Mouse (Mus musculus): ENCODE measurements at regions not wholly inside any gene's neighbourhood (a gene's known extent, or its start where the extent isn't known, plus 50 kb on each side); places are given as distances from the start of the nearest gene placed in this dataset.

- H3K27me3 ChIP-seq (replicated peaks; ENCODE audit: control insufficient read depth, insufficient read depth, low read length), result no peaks in the 10 kb centered on the region
- H3K9ac ChIP-seq (replicated peaks; ENCODE audit: low read depth, low read length), result no peak overlapping the region
- no peaks in the 10 kb centered on the region for H3K36me3 ChIP-seq (ENCODE audit: control insufficient read depth, insufficient read depth)
- no peak overlapping the region for H3K27ac ChIP-seq (ENCODE audit: low read length)
- no peaks in the 10 kb centered on the region for H3K9me3 ChIP-seq (ENCODE audit: control insufficient read depth, low read length)
- no peaks in the 10 kb centered on the region for H3K4me1 ChIP-seq (replicated peaks; ENCODE audit: control insufficient read depth, insufficient read depth, low read length)
- WGBS, result 97% methylated on average over 2 of the region's 2 CpGs
- no peak overlapping the region for H3K4me3 ChIP-seq (replicated peaks; ENCODE audit: low read length)
- no peak for ATAC-seq
- H3K4me2 ChIP-seq (ENCODE audit: low read length), result no peak overlapping the region
Measured at GRCm38 (mm10) chr19:49374295-49374694, 1168.5 kb downstream of the Sorcs3 start.

GRCm38 (mm10) chr19:49374926-49375325 lies 1169.1 kb downstream of the Sorcs3 start:
- ATAC-seq, result no peak
- 75% methylated on average over 3 of the region's 3 CpGs for WGBS
- H3K9me3 ChIP-seq (ENCODE audit: control insufficient read depth, low read length), result no peaks in the 10 kb centered on the region
- H3K36me3 ChIP-seq (ENCODE audit: control insufficient read depth, insufficient read depth), result no peaks in the 10 kb centered on the region
- no peak overlapping the region for H3K9ac ChIP-seq (replicated peaks; ENCODE audit: low read depth, low read length)
- no peak overlapping the region for H3K4me3 ChIP-seq (replicated peaks; ENCODE audit: low read length)
- no peak overlapping the region for H3K4me2 ChIP-seq (ENCODE audit: low read length)
- H3K27me3 ChIP-seq (replicated peaks; ENCODE audit: control insufficient read depth, insufficient read depth, low read length), result no peaks in the 10 kb centered on the region
- no peaks in the 10 kb centered on the region for H3K4me1 ChIP-seq (replicated peaks; ENCODE audit: control insufficient read depth, insufficient read depth, low read length)
- no peak overlapping the region for H3K27ac ChIP-seq (ENCODE audit: low read length)

GRCm38 (mm10) chr19:49375754-49376619 lies 1170.2 kb downstream of the Sorcs3 start:
- 80% methylated on average over 1 of the region's 1 CpGs for WGBS
- Histone ChIP-seq H3K4me2 (ENCODE audit: low read length) (no peak overlapping the region), H3K27me3 (replicated peaks; ENCODE audit: control insufficient read depth, insufficient read depth, low read length) (no peaks in the 10 kb centered on the region), H3K36me3 (ENCODE audit: control insufficient read depth, insufficient read depth) (no peaks in the 10 kb centered on the region), H3K4me3 (replicated peaks; ENCODE audit: low read length) (no peak overlapping the region), H3K9me3 (ENCODE audit: control insufficient read depth, low read length) (no peaks in the 10 kb centered on the region), H3K9ac (replicated peaks; ENCODE audit: low read depth, low read length) (no peak overlapping the region), H3K4me1 (replicated peaks; ENCODE audit: control insufficient read depth, insufficient read depth, low read length) (no peaks in the 10 kb centered on the region), H3K27ac (ENCODE audit: low read length) (no peak overlapping the region)
- no peak for ATAC-seq

GRCm38 (mm10) chr19:49379646-49380045 lies 1173.8 kb downstream of the Sorcs3 start:
- Histone ChIP-seq H3K27me3 (replicated peaks; ENCODE audit: control insufficient read depth, insufficient read depth, low read length) (no peaks in the 10 kb centered on the region), H3K4me3 (replicated peaks; ENCODE audit: low read length) (no peak overlapping the region), H3K9me3 (ENCODE audit: control insufficient read depth, low read length) (no peaks in the 10 kb centered on the region), H3K4me2 (ENCODE audit: low read length) (no peak overlapping the region), H3K4me1 (replicated peaks; ENCODE audit: control insufficient read depth, insufficient read depth, low read length) (no peaks in the 10 kb centered on the region), H3K9ac (replicated peaks; ENCODE audit: low read depth, low read length) (no peak overlapping the region), H3K36me3 (ENCODE audit: control insufficient read depth, insufficient read depth) (no peaks in the 10 kb centered on the region), H3K27ac (ENCODE audit: low read length) (no peak overlapping the region)
- WGBS, result 50% methylated on average over 3 of the region's 3 CpGs
- ATAC-seq, result no peak

GRCm38 (mm10) chr19:49396257-49396656 lies 1190.4 kb downstream of the Sorcs3 start:
- Histone ChIP-seq H3K36me3 (ENCODE audit: control insufficient read depth, insufficient read depth) (no peaks in the 10 kb centered on the region), H3K9me3 (ENCODE audit: control insufficient read depth, low read length) (no peaks in the 10 kb centered on the region), H3K4me1 (replicated peaks; ENCODE audit: control insufficient read depth, insufficient read depth, low read length) (no peaks in the 10 kb centered on the region), H3K9ac (replicated peaks; ENCODE audit: low read depth, low read length) (no peak overlapping the region), H3K27ac (ENCODE audit: low read length) (no peak overlapping the region), H3K4me3 (replicated peaks; ENCODE audit: low read length) (no peak overlapping the region), H3K4me2 (ENCODE audit: low read length) (no peak overlapping the region), H3K27me3 (replicated peaks; ENCODE audit: control insufficient read depth, insufficient read depth, low read length) (no peaks in the 10 kb centered on the region)
- WGBS, result 55% methylated on average over 2 of the region's 2 CpGs
- peak; percentile 65 for ATAC-seq

GRCm38 (mm10) chr19:49415326-49415725 lies 1209.5 kb downstream of the Sorcs3 start:
- H3K4me3 ChIP-seq (replicated peaks; ENCODE audit: low read length), result no peak overlapping the region
- no peak for ATAC-seq
- no peak overlapping the region for H3K4me2 ChIP-seq (ENCODE audit: low read length)
- H3K27me3 ChIP-seq (replicated peaks; ENCODE audit: control insufficient read depth, insufficient read depth, low read length), result no peaks in the 10 kb centered on the region
- H3K9ac ChIP-seq (replicated peaks; ENCODE audit: low read depth, low read length), result no peak overlapping the region
- no peaks in the 10 kb centered on the region for H3K36me3 ChIP-seq (ENCODE audit: control insufficient read depth, insufficient read depth)
- H3K4me1 ChIP-seq (replicated peaks; ENCODE audit: control insufficient read depth, insufficient read depth, low read length), result no peaks in the 10 kb centered on the region
- no peaks in the 10 kb centered on the region for H3K9me3 ChIP-seq (ENCODE audit: control insufficient read depth, low read length)
- 57% methylated on average over 2 of the region's 2 CpGs for WGBS
- no peak overlapping the region for H3K27ac ChIP-seq (ENCODE audit: low read length)

GRCm38 (mm10) chr19:49423059-49423900 lies 1217.5 kb downstream of the Sorcs3 start:
- peak; percentile 71 for ATAC-seq

More at GRCm38 (mm10) chr19:49423059-49423900, 1217.5 kb downstream of the Sorcs3 start:
- H3K27ac ChIP-seq (ENCODE audit: low read length), result no peak overlapping the region
- H3K4me3 ChIP-seq (replicated peaks; ENCODE audit: low read length), result no peak overlapping the region
- peaks cover 5% of the 10 kb centered on the region; the same call in 1 of the 2 replicates for H3K4me1 ChIP-seq (replicated peaks; ENCODE audit: control insufficient read depth, insufficient read depth, low read length)
- H3K4me2 ChIP-seq (ENCODE audit: low read length), result no peak overlapping the region
- H3K9ac ChIP-seq (replicated peaks; ENCODE audit: low read depth, low read length), result no peak overlapping the region
- H3K9me3 ChIP-seq (ENCODE audit: control insufficient read depth, low read length), result 0 out of 2 replicates have a peak, but pooled peaks cover 5% of the 10 kb centered on the region
- H3K36me3 ChIP-seq (ENCODE audit: control insufficient read depth, insufficient read depth), result no peaks in the 10 kb centered on the region
- WGBS, result 36% methylated on average over 7 of the region's 7 CpGs
- no peaks in the 10 kb centered on the region for H3K27me3 ChIP-seq (replicated peaks; ENCODE audit: control insufficient read depth, insufficient read depth, low read length)
